ENCODE assay signal across 25 mouse cellular contexts in the genomic region with DNA sequence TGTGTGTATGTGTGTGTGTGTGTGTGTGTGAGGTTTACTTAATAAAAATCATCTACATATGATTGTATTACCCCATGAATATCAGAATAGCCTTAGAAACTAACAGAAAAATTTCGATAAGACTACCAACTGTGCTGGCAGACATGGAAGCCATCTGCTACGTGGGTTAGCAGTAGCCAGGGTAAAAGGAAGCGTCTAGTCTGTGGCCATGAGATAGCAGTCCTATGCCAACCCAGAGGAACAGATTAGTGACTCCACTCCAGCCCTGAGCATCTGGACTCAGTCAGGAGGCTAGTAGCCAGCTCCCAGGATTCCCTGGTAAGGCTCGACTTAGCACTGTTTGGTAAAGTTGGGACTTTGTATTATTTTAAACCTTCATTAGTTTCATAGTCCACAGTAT.
A peak's percentile ranks its signal among the peaks of the same experiment; 100 is the strongest.
DNase-seq lines count a peak whose midpoint lies in the region; TF ChIP-seq lines count a peak whose summit lies in the region.
"Had no signal": no experiment of that assay in that cellular context is flagged by ENCODE, and none has a peak within 500 bp of the region (broad histone marks: within the 10 kb centered on the region; RNA-seq: fewer than 3 reads in every experiment).

No protein-coding gene starts in this region.

- H3K4me3 ChIP-seq in cerebellum, adult 2 months (replicated peaks; ENCODE audit: insufficient read depth, low read depth, low read length) = no peak overlapping the region
- H3K4me3 ChIP-seq: embryonic facial prominence, embryonic 12.5 days; forebrain, embryonic 15.5 days; hindbrain, embryonic 13.5 days; limb, embryonic 13.5 days; lung, embryonic 15.5 days; midbrain, embryonic 10.5 days; myocyte; neural tube, embryonic 12.5 days; stomach, embryonic 15.5 days had no signal

- no peak for TF ChIP-seq CTCF in cerebellum, adult 2 months (IDR thresholded peaks at IDR 0.05; ENCODE audit: borderline replicate concordance, insufficient read depth, low read depth, low read length)

- no peak overlapping the region for H3K27ac ChIP-seq in cerebellum, adult 2 months (ENCODE audit: insufficient read depth, low read length)
- H3K27ac ChIP-seq: embryonic facial prominence, embryonic 12.5 days; forebrain, embryonic 15.5 days; hindbrain, embryonic 13.5 days; limb, embryonic 13.5 days; lung, embryonic 15.5 days; midbrain, embryonic 10.5 days; neural tube, embryonic 12.5 days; stomach, embryonic 15.5 days had no signal

- WGBS in cerebellum, adult 2 months = 10% methylated on average over 4 of the region's 4 CpGs

- no peaks in the 10 kb centered on the region for H3K4me1 ChIP-seq in cerebellum, adult 2 months (ENCODE audit: control insufficient read depth, insufficient read depth, low read length)
- H3K4me1 ChIP-seq: embryonic facial prominence, embryonic 12.5 days; forebrain, embryonic 15.5 days; hindbrain, embryonic 13.5 days; limb, embryonic 13.5 days; lung, embryonic 15.5 days; midbrain, embryonic 10.5 days; neural tube, embryonic 12.5 days; stomach, embryonic 15.5 days had no signal

- DNase-seq in cerebellum, adult 2 months = peak; percentile 7 to 36
- no peak for DNase-seq in cerebellum, adult 8-10 months
- DNase-seq in cerebellum, postnatal 36 days = peak; percentile 14 to 23
- no peak for DNase-seq in cerebellum, adult 9-10 months
- peak; percentile 5 to 21 for DNase-seq in layer of hippocampus, adult 8-10 months (ENCODE audit: low spot score in 2 of 2)
- DNase-seq in layer of hippocampus, adult 9-10 months (ENCODE audit: low spot score) = no peak
- peak; percentile 25 to 30 for DNase-seq in right cerebral cortex, postnatal 10 days (ENCODE audit: low spot score in 2 of 2)
- DNase-seq in right cerebral cortex, adult 2 months (ENCODE audit: low spot score in 2 of 2) = no peak
- DNase-seq: adrenal gland, adult 8-10 months; embryo, embryonic 11 days; gastrocnemius, postnatal 10 days; heart, postnatal 36 days; kidney, adult 9 months; kidney, postnatal 10 days; right cerebral cortex, postnatal 14 days; thymus, postnatal 25 days had no signal

- no peaks in the 10 kb centered on the region for H3K27me3 ChIP-seq in cerebellum, adult 2 months (ENCODE audit: control insufficient read depth, insufficient read depth, low read length)
- H3K27me3 ChIP-seq: embryonic facial prominence, embryonic 12.5 days; forebrain, embryonic 15.5 days; hindbrain, embryonic 13.5 days; limb, embryonic 13.5 days; lung, embryonic 15.5 days; neural tube, embryonic 12.5 days; stomach, embryonic 15.5 days had no signal

- no peak for TF ChIP-seq POLR2A in cerebellum, adult 2 months (IDR thresholded peaks at IDR 0.05; ENCODE audit: borderline replicate concordance, insufficient read depth, low read length)

Comparison
In these comparisons a context has a peak if more than half of its experiments do, and no peak if none do; other contexts are left out.
1. DNase-seq: peak in cerebellum, adult 2 months (2 of 2), cerebellum, postnatal 36 days (2 of 2), layer of hippocampus, adult 8-10 months (2 of 2) and right cerebral cortex, postnatal 10 days (2 of 2); none in cerebellum, adult 8-10 months (single experiment), cerebellum, adult 9-10 months (single experiment), layer of hippocampus, adult 9-10 months (single experiment) and right cerebral cortex, adult 2 months (0 of 2).